Mouse (Mus musculus) liver, adult 2 months (tissue): Measurements from ENCODE around the gene Ttc33.

Experiments
- CTCF ChIP-seq: fragments of 200-500 bp; IDR thresholded peaks from 2 replicates; pipeline ENCODE4 v1.5.1; 2011; ENCODE audit warnings: low read depth, low read length, control low read depth
- POLR2A ChIP-seq: fragments of 200-500 bp; IDR thresholded peaks from 2 replicates; pipeline ENCODE4 v1.6.1; 2011; ENCODE audit warnings: low read length, control low read depth; ENCODE audit not compliant: insufficient read depth; ENCODE audit errors: extremely low read depth

DNA sequence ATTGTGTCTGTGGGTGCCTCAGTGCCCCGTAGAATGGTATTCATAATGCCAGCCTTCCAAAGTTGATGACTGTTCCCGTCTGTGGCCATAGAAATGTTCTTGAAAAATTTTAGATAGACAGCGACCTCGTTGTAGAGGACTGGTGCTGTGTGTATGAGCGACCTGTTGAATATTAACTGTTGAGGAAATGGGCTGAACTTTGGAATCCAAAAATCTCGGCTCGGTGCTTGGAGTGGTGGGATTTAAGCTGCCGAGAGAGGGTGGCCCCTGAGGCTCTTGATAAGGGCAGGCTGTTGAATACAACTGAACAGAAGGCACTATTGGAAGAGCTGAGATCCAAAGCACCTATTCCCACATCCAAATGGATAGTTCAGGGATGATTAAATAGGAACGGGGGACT lies 30.7 kb upstream of the Ttc33 start:
- TF ChIP-seq CTCF (no peak), POLR2A (no peak)
